Mouse (Mus musculus) layer of hippocampus, postnatal 14 days (tissue): ENCODE measurements at regions not wholly inside any gene's neighbourhood (a gene's known extent, or its start where the extent isn't known, plus 50 kb on each side); places are given as distances from the start of the nearest gene placed in this dataset.

Experiments used
- DNase-seq, 2 experiments: peaks; one replicate each; pipeline ENCODE4 v3.0.0; 2021 to 2022; ENCODE audit warnings: low spot score in 2 of 2, mixed read lengths in 1 of 2

DNA sequence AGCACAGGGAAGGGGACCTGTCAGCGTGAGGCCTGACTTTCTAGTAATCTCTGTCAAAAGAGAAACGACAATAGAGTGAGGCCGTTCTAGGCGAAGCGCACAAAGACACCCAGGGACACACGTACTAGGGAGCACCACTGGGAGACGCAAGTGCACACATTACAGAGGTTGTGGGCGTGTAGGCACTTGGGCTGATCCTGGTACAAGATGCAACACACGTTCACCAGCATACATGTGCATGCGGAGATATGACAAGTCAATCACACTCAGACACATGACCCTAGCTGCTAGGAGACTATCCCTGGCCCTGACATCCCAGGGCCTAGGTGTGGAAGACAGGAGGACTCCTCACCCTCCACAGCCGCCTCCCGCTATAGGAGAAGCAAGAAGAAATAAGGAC is 327.4 kb upstream of the Dio3 start:
- DNase-seq = no peak

DNA sequence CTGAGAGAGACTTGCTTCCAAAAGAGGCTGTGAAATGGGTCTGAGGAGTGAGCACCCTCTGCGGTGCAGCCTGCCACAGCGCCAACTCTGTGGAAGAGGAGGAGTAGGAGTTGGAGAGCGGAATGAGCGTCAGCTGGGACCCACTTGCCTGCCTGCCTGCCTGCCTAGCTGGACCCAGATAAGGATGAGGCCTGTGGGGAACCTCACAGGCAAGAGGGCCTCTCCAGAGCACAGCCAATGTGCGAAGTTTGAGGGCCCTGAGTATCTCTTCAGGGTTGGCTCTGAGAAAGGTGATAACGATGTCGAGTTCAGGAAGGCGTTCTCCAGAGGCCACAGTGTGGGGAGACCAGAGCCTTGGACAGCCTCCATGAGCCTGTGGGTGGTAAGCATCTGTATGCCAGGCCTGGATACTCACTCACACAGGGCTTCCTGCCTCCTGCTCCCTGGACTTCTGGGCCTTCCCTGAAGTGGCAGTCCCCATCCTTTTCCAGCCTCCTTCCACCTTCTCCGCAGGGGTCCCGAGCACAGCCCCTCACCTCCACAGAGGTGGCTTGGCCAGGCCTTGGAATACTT is 326.9 kb upstream of the Dio3 start:
- no peak for DNase-seq

DNA sequence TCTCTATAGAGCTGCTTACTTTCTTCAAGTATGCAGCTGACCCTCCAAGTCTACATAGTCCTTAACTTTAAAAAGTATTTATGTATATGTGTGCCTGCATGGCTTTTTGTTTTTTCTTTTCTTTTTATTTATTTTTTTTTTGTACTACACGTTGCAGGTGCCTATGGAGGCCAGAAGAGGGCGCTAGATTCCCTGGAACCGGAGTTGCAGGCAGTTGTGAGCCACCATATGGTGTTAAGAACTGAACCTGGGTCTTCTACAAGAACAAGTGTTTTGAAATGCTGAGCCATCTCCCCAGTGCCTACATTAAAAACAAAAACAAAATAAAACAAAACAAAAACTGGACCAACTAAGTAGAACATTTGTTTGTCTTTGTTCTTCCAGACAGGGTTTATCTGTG is 325.9 kb upstream of the Dio3 start:
- DNase-seq = no peak

DNA sequence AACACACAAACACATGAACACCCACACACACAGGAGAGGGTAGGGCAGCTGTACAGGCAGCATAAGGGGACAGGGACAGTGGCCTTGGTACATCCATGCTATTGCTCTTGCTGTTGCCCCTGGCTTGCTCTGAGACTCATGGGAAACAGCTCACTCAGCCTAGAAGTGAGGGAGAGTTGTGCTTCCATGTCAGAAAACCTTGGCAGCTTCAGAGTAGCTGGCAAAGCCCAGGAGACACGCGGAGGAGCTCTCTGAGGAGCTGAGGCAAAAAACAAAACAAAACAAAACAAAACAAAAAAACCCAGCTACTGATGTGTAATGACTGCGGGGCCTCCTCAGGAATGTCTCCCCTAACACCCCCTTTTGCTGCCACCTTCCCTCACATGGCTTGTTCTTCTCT is 321.6 kb upstream of the Dio3 start:
- DNase-seq = no peak

DNA sequence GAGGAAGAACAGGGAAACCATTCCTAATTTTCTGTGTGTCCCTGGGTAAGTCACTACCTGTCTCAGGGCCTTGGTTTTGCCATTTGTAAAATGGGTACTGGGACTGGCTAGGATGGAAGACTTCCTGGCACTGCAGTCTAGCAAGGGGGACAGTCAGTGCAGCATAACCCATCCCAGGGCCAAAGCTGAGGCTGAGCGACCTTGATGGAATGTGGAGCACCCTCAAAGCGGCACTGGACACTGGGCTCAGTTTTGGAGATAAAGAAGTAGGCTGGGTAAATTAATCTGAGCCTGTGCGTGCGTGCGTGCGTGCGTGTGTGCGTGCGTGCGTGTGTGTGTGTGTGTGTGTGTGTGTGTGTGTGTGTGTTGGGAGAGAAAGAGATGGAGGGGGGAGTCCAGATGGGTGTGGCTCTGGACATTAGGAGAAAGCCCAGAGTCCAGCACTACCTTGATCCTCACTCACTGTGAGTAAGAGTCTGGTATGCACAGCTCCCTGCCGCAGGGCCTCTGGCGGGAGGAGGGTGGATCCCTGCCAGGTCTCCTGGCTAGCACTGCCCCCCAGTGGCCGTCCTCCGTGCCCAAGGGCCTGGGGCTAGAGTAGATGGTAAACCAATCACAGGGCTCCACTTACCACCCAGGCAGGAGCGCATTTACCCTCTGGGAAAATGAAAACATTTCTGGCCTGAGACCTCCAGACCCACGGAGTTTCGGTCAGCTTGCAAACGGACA is 320.3 kb upstream of the Dio3 start:
- DNase-seq = peak in 1 of 2 experiments; percentile 58

DNA sequence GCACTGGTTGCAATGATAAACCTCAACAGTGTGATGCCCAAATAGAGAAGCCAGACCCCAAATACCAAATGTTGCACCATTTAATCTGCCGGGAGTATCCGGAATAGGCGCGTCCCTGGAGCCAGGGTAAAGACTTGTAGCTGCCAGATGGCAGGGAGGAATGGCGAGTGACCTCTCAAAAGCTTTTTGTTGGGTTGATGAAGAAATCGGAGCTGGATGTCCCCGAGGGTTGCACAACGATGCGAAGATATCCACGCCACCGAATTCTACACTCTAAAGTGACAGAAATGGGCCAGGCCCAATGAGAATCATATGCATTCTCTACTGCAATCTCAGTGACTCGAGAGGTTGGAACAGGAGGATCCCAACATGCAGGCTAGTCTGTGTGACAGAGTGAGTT is 312.1 kb upstream of the Dio3 start:
- DNase-seq = no peak

DNA sequence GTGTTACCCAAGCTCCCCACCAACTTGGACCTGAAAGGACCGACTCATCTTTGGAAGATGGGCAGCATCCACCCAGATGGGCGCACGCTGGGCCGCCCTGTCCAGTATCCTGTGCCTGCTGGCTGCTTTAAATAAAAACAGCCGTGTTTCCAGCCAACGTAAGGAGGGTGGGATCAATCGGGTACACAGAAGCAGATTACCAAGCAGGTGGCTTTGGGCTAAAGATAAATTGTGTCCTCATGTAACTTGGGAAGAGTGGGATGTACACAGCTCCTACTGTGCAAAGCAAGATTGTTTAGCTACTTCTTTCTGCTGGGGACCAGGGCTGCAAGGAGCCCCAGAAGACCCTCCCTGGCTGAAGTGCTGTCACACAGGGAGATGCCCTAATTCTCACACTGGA is 310.6 kb upstream of the Dio3 start:
- peak in 1 of 2 experiments; percentile 70 for DNase-seq

DNA sequence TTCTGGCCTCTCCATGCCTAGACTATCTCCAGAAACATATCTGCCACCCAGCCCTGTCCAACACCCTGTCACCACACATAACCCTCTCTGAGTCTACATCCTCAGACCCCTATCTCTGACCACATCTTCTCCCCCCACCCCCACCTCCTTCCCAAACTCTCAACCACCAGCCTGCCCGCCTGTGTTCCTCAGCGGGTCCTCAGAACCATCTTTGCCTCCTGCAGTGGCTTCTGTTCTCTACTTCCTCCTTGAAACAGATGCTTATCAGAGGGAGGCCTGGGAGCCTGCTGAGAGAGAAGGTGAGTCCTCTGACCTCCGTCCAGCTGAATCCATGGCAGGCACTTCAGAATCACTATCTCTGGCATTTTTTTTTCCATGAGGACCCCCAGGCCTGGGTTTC is 307.4 kb upstream of the Dio3 start:
- DNase-seq = no peak

DNA sequence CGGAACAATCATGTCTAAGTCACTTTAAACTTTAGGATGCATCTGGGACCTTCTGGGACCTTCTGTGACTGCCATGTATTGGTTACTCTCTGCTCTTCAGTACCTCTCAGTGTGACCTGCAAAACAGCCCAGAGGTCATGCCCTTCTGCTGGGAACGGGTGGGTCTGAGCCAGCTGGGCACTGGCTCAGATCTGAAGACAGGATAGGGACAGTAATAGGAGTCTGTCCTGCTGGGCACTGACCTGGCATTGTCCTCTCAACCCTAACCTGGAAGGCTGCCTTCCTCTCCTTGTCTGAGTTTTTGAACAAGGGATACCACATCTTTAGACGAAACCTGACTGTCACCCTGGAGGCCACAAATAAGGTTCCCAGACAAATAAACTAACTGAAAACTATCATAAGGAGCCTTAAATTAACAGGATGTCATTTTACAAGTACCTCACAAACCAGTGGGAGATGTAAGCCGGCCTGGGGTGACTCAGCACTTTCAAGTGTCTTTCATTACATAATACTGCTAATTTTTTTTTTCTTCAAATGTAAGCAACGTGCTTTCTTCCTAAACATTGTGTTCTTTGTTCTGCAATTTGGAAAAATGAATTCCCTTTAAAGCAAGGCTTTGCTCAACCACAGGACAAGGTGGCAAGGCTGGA is 306.4 kb upstream of the Dio3 start:
- no peak for DNase-seq

DNA sequence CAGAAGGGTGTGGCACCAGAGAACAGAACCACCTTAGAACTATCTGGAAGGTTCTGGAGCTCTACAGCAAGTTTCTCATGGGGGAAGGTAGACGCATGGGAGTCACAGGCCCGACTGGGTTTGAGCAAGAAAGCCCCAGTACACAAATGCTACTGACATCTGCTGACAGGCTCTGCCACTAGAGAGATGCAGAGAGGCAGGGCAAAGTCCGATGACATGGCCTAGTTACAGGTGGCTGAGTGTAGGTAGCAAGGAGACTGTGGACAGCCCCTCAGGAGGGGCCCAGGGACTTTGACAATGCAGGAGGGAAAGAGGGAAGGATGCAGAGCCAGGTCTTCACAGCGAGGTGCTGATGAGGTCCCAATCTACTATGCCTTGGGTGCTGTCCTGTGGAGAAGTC is 305.3 kb upstream of the Dio3 start:
- DNase-seq = no peak

DNA sequence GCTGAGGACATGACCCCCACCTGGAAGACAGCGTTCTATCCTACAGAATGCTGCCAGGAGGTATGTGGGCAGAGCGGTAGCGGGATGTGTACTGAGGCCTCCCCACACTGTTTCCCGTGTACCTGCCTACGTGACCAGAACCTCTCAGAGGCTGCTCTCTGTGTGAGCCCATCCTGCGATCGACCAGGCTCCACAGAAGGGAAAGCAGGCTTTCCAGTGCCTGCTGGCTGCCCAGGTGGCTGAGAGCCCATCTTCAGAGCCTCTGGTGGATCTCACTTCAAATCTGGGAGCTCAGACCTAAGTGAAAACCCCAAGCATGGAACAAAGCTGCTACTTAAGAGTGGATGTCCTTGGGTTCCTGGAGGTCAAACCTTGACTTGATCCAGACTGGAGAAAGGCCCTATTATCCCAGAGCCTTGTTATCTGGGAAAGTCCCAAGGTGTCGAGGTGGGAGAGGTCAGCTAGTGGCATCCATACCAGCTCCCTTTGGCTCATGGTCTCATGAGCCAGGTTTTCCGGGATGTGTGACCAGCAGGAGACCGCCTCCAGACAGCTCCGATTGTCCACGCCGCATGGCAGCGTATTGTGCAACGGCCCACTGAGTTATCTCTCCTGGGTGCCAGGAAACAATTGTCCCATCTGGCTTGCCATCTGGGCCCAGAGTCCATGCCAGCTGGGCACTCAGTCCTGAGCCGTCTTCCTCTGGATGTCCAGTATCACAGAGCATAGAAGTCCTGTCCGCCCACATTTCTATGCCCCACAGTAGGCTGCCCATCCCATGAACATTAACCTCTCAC is 303.5 kb upstream of the Dio3 start:
- DNase-seq = peak in 1 of 2 experiments; percentile 58

DNA sequence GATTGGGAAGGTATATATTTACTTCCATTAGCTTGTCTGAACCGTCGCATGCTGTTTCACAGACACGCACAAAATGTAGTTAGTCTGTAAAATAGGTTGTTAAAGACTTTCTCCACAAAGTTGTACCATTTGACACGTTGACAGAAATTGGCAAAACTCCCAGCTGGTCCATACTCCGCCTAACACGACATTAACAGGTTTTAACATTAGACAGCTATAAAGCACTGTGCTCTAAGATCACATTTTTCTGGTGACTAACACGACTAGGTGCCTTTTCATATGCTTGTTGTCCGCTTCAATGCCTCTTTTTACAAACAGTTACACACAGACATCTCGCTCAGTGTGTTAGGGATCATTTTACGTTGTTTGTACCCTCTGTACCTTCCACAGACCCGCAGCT is 294.2 kb upstream of the Dio3 start:
- DNase-seq = no peak

DNA sequence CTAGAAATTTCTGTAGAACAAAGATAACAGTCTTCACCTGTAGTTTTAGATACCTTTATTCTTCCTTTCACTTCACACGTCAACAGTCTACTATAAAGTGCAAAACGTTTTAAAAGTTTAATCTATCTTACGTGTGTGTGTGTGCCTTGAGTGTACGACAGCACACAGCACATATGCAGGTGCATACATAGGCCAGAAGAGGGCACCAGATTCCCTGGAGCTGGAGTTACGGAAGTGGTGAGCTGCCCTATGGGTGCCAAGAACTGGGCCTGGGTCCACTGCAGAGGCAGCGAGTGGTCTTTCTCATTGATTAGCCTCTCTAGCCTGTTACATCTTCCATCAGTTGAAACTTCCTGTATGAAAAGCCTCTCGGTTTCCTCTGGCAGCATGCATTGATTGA is 285.5 kb upstream of the Dio3 start:
- no peak for DNase-seq

DNA sequence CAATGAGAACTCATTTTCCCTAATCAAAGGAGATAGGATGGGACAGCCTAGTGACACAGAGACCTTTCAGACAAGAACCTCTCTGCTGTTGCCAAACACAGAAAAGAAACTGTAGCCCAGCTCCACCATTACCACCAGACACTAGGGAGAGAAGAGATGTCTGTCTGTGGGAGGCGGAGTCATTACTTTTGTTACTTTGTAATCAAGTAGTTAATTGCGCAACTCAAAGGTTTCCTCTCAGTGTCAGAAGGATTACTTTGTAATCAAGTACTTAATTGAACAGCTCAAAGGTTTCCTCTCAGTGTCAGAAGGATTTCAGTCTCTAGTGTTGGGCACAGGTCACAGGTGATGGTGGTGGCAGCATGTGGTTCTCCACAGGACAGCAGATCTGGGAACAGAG is 276.2 kb upstream of the Dio3 start:
- DNase-seq = no peak

DNA sequence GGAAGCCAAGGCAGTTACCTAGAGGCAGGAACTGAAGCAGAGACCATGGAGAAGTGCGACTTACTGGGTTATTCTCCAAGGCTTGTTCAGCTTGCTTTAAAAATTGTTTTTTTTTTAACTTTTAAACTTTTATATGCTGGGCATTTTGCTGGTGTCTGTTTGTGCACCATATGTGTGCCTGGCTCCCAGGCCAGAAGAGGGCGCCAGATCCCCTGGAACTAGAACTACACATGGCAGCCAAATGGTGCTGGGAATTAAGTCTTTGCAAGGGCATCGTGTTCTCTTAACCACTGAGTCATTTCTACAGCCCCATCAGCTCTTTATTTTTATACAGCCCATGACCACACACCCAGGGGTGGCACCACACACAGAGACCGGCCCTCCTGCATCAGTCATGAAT is 269.7 kb upstream of the Dio3 start:
- no peak for DNase-seq

DNA sequence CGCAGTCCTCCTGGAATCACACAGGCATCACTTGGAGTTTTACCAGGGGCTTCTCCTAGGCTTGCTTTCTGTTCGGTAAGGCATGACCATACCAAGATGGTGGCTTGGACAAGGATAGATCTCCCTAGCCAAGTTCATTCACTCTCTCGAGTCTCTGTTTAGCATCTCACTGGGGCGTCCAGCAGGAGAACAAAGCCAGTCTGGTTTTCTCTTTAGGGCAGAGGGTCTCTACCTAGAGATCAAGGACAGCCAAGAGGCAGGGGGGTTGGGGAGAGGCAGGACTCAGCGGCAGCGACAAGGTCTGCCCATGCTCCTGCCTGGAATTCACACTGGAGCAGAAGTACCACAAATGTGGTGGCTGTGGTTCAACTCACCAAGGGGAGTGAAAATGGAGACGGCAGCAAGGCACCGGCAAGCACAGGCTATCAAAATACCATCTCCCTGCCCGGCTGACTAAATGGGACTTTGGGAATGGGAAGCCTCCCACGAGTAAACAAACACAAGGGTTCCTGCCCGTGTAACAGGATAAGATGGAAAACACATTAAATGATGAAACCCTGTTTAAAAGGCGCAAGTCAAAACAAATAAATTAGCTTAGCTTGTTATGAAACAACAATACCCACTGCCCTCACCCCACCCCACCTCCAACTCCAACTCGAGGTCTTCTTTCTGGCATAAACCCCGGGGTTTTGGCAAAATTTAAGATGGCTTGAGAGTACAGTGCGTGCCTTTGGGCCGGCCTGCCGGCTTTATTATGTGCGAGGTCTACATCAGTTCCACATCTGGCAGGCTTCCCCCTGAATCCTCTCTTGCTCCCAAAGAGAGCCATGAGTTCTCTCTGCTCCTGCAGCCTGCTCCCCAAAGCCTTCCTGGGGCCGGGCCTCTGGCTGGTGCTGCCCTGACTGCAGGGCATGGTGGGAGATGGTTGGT is 258.1 kb upstream of the Dio3 start:
- no peak for DNase-seq

DNA sequence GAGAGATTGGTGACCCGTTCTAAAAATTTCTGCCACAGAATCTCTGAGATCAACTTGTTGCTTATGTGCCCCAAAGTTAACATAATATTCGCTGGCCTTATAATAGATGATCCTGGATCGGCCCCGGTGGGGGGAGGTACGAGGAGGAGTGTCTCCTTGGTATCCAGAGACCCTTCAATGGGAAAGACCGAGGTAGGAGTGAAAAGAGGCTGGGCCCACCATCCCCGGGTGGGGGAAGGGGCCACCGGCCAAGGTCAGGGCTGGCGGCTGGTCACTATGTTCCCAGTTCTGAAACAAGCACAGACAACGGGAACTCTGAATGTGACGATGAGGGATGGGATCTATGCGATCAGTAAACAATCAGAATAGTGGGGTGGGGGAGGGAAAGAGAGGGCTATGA is 257.2 kb upstream of the Dio3 start:
- DNase-seq = no peak

DNA sequence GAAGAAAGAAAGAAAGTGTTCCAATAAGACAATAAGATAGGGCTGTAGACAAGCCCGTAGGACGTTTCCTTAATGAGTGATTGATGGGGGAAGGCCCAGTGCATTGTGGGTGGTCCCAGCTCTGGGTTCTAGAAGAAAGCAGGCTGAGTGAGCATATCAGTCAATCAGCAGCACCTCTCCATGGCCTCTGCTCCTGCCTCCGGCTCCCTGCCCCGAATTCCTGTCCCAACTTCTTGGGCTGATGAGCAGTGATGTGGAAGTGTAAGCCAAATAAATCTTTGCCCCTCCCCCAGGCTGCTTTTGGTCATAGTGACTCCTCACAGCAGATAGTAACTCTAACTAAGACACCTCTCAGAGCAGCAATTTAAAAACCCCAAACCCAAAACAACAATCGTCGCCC is 256.2 kb upstream of the Dio3 start:
- DNase-seq = no peak

DNA sequence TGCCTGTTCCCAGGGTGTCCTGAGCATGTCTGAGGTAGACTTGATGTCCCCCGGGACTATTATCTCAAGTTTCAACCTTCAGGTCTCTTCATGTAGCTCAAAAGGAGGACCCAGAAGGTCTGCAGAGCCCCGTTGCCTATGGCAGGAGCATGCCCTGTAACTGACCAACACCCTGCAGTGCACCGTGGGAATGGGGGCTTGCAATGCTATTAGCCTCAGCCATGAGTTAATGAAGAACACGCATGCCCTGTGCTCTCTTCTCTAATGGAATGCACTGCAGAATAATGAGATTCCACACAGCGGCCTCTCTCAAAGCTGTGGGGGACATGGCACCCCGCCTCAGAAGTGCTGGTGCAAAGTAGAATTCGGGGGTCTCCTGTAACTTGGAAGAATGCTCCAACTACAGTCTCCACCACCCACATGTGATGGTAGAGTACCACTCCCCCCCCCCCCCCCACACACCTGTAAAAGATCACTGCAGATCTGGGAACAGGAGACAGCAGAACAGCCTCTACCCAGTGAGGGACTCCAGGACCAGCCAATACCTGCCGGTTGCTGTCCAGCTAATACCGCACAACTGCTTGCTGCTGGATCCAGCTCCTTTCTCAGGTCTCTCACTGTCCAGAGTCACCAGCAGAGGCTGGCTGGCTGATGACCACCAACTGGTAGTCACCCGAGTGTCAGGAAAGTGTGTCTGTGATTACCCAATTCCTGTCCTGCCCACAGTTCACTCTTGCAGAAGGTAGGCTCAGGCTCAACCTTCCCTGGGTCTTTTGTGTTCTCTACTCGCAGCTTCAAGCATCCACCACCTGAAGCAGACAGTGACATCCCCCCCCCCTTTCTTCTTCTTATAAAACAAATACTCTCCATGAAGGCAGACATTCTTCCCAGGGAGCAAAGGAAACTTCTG is 255.4 kb upstream of the Dio3 start:
- no peak for DNase-seq

DNA sequence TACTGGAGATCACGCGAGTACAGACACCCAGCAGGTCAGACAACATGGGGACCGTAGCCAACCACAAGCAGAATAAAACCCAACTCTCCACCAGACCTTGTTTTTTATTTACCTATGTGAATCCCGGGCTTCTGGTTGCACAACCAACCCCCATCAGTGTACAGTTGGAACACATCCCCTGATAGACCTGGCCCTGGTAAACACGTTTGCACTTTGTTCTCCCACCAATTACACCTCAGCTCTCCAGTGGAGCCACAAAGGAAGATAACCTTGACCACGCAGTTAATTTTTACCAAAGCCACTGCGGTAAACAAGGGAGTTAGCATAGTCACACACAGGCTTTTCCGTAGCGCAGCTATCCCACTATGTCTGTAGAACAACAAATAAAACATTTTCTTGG is 254.6 kb upstream of the Dio3 start:
- DNase-seq = no peak
